Mouse (Mus musculus): Measurements from ENCODE around the gene Nckipsd. TPM values are rescaled to one million over a fixed set of nuclear protein-coding genes. Genes with fewer than 3 reads are reported as not detected.

The Nckipsd gene
- total and polyA plus RNA-seq, 3 experiments = 6.4 to 13.2 (median 6.6) TPM

DNA sequence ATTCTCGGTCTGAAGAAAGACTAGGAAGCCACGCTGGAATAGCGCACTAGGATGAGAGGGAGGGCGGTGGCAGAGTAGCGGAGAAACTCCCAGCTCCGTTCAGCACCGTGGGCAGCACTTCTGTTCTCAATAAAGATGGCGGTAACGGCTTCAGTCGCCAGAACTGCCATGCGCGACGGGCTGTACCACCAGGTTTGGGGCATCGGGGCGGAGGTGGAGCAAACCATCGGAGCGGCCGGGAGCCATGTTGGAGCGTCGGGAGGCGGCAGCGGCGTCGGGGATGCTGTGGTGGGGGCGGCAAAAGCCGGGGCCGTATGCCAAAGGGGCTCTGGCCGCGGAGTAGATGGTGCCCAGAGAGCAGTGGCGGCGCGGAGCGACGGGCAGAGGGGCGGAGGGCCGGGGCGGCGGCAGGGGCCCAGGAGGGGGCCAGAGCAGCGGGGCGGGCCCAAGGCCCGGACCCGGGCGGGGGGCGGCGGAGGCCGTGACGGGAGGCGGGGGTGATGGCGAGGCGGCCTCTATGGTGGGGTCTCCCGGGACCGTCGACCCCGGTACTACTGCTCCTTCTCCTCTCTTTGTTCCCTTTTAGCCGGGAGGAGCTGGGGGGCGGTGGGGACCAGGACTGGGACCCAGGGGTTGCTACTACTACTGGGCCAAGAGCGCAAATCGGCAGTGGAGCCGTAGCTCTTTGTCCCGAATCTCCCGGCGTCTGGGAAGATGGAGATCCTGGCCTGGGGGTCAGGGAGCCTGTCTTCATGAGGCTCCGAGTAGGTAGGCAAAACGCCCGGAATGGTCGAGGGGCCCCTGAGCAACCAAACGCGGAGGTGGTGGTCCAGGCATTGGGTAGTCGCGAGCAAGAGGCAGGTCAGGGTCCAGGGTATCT lies 17.9 kb downstream of the Nckipsd start, which contains the start of gene Celsr3:
Celsr3 (plus strand) TSS at position 501 of the 880 bp plus-strand sequence.
- Histone ChIP-seq H3K4me2 (ENCODE audit: insufficient read depth, low read depth, poor library complexity, severe bottlenecking) (no peak within 1 kb of the TSS), H3K27me3 (replicated peaks) (peaks cover 11% of the 10 kb centered on the region), H3K4me3 (replicated peaks in 1 of 3; ENCODE audit: low read depth in 2 of 3, low read length in 2 of 3, poor library complexity in 1 of 3) (no peak within 1 kb of the TSS), H3K4me1 (ENCODE audit: control insufficient read depth in 1 of 2, insufficient read depth in 2 of 2) (no peaks in the 10 kb centered on the region), H3K36me3 (replicated peaks in 1 of 2; ENCODE audit: control insufficient read depth in 1 of 2, insufficient read depth in 1 of 2, low read length in 1 of 2) (no peaks in the 10 kb centered on the region), H3K79me2 (replicated peaks; ENCODE audit: control insufficient read depth, extremely low read depth, insufficient read depth, poor library complexity, severe bottlenecking) (no peaks in the 10 kb centered on the region), H3K9ac (ENCODE audit: insufficient read depth, low read depth) (no peak within 1 kb of the TSS), H3K9me3 (replicated peaks; ENCODE audit: low read length) (peaks cover 21% of the 10 kb centered on the region), H3K27ac (ENCODE audit: insufficient read depth, low read depth) (no peak within 1 kb of the TSS)
- dilution Hi-C loops (cut with MboI; ENCODE audit: extremely low pct_ligation_motif_present, extremely low pct_unique_long_range_greater_than_20kb, low sequenced_read_pairs) = no loop called here
- no peak for DNase-seq (ENCODE audit: extremely low read depth)
- no peak for TF ChIP-seq E2F4 (IDR thresholded peaks at IDR 0.05; ENCODE audit: insufficient replicate concordance, low read depth, low read length)
- TF ChIP-seq USF1 (IDR thresholded peaks at IDR 0.05; ENCODE audit: low read depth, low read length) = no peak
- no peak for TF ChIP-seq HCFC1 (IDR thresholded peaks at IDR 0.05; ENCODE audit: low read depth, low read length)
- TF ChIP-seq POLR2AphosphoS2 (IDR thresholded peaks at IDR 0.05; ENCODE audit: low read depth, low read length) = no peak
- TF ChIP-seq SMC3 (IDR thresholded peaks at IDR 0.05; ENCODE audit: low read depth, low read length) = no peak
- no peak for TF ChIP-seq USF2 (conservative IDR thresholded peaks at IDR 0.05; ENCODE audit: low read depth, low read length)
- no peak for TF ChIP-seq CHD1 (IDR thresholded peaks at IDR 0.05; ENCODE audit: low read depth, low read length)
- TF ChIP-seq PAX5 (IDR thresholded peaks at IDR 0.05; ENCODE audit: low read length) = no peak
- no peak for TF ChIP-seq CTCF (conservative IDR thresholded peaks at IDR 0.05 in 1 of 2, IDR thresholded peaks at IDR 0.05 in 1 of 2; ENCODE audit: low read depth in 2 of 2, low read length in 2 of 2)
- TF ChIP-seq RAD21 (IDR thresholded peaks at IDR 0.05; ENCODE audit: low read depth, low read length) = no peak
- no peak for TF ChIP-seq MEF2A (IDR thresholded peaks at IDR 0.05; ENCODE audit: borderline replicate concordance, low read depth, low read length)
- TF ChIP-seq UBTF (IDR thresholded peaks at IDR 0.05; ENCODE audit: low read depth, low read length) = no peak
- TF ChIP-seq ZC3H11A (IDR thresholded peaks at IDR 0.05; ENCODE audit: low read depth, low read length) = no peak
- no peak for TF ChIP-seq ELF1 (IDR thresholded peaks at IDR 0.05; ENCODE audit: low read depth, low read length)
- TF ChIP-seq GABPA (IDR thresholded peaks at IDR 0.05; ENCODE audit: insufficient replicate concordance, low read depth, low read length) = no peak
- in situ Hi-C loops (cut with MboI; ENCODE audit: low pct_ligation_motif_present, low pct_unique_long_range_greater_than_20kb, low sequenced_read_pairs) = no loop called here

- dilution Hi-C loops (cut with MboI; ENCODE audit: extremely low pct_ligation_motif_present, extremely low pct_unique_long_range_greater_than_20kb, low sequenced_read_pairs) (no loop called here), in situ Hi-C loops (cut with MboI; ENCODE audit: low pct_ligation_motif_present, low pct_unique_long_range_greater_than_20kb, low sequenced_read_pairs) (no loop called here)
- no peaks in the 10 kb centered on the region for H3K36me3 ChIP-seq (replicated peaks in 1 of 2; ENCODE audit: control insufficient read depth in 1 of 2, insufficient read depth in 1 of 2, low read length in 1 of 2)
- no peak overlapping the region for H3K4me3 ChIP-seq (replicated peaks in 1 of 3; ENCODE audit: low read depth in 2 of 3, low read length in 2 of 3, poor library complexity in 1 of 3)
- TF ChIP-seq ZKSCAN1 (IDR thresholded peaks at IDR 0.05; ENCODE audit: borderline replicate concordance, low read depth, low read length) (no peak), NRF1 (IDR thresholded peaks at IDR 0.05; ENCODE audit: low read depth, low read length) (peak; percentile 82), TBP (conservative IDR thresholded peaks at IDR 0.05; ENCODE audit: low read depth, low read length) (no peak), SIN3A (IDR thresholded peaks at IDR 0.05; ENCODE audit: low read length) (peak; percentile 95), GABPA (IDR thresholded peaks at IDR 0.05; ENCODE audit: insufficient replicate concordance, low read depth, low read length) (no peak), CHD1 (IDR thresholded peaks at IDR 0.05; ENCODE audit: low read depth, low read length) (no peak), PAX5 (IDR thresholded peaks at IDR 0.05; ENCODE audit: low read length) (no peak), MYC (IDR thresholded peaks at IDR 0.05; ENCODE audit: low read depth, low read length) (no peak), ZNF384 (IDR thresholded peaks at IDR 0.05; ENCODE audit: low read depth, low read length) (no peak), CHD2 (IDR thresholded peaks at IDR 0.05; ENCODE audit: low read length) (no peak), USF2 (conservative IDR thresholded peaks at IDR 0.05; ENCODE audit: low read depth, low read length) (no peak), RCOR1 (conservative IDR thresholded peaks at IDR 0.05; ENCODE audit: low read depth, low read length) (no peak), POLR2A (IDR thresholded peaks at IDR 0.05; ENCODE audit: low read depth, low read length) (no peak), MXI1 (IDR thresholded peaks at IDR 0.05; ENCODE audit: low read depth, low read length) (peak; percentile 79)
- no peaks in the 10 kb centered on the region for H3K79me2 ChIP-seq (replicated peaks; ENCODE audit: control insufficient read depth, extremely low read depth, insufficient read depth, poor library complexity, severe bottlenecking)
- peaks cover 19% of the 10 kb centered on the region for H3K27me3 ChIP-seq (replicated peaks)
- peaks cover 24% of the 10 kb centered on the region for H3K9me3 ChIP-seq (replicated peaks; ENCODE audit: low read length)
- no peak overlapping the region for H3K27ac ChIP-seq (ENCODE audit: insufficient read depth, low read depth)
- H3K9ac ChIP-seq (ENCODE audit: insufficient read depth, low read depth) = no peak overlapping the region
- H3K4me2 ChIP-seq (ENCODE audit: insufficient read depth, low read depth, poor library complexity, severe bottlenecking) = no peak overlapping the region
- peaks cover 0 to 4% of the 10 kb centered on the region in 2 experiments; a peak in 2 of 4 replicates for H3K4me1 ChIP-seq (ENCODE audit: control insufficient read depth in 1 of 2, insufficient read depth in 2 of 2)
- no peak for DNase-seq (ENCODE audit: extremely low read depth)
Observed at GRCm38 (mm10) chr9:108826700-108827340, 18.7 kb downstream of the Nckipsd start.
